Mouse (Mus musculus) heart, adult 2 months (tissue): ENCODE measurements around the gene Pacsin2.

Source experiments
- CTCF ChIP-seq: fragments of 200-600 bp; IDR thresholded peaks from 2 replicates; pipeline ENCODE4 v1.8.1; 2022; ENCODE audit warnings: antibody characterized with exemption, mild to moderate bottlenecking, moderate library complexity
- POLR2A ChIP-seq: fragments of 200-500 bp; IDR thresholded peaks from 2 replicates; pipeline ENCODE4 v1.6.1; 2011; ENCODE audit warnings: mild to moderate bottlenecking, low read depth, low read length, control low read depth; ENCODE audit not compliant: insufficient read depth

- TF ChIP-seq CTCF (no peak), POLR2A (no peak)
Measured at GRCm38 (mm10) chr15:83476593-83477273, 12.3 kb upstream of the Pacsin2 start.
